Mouse (Mus musculus) kidney, embryonic 15.5 days (tissue): ENCODE measurements at regions not wholly inside any gene's neighbourhood (a gene's known extent, or its start where the extent isn't known, plus 50 kb on each side); places are given as distances from the start of the nearest gene placed in this dataset.

Source experiments
- ATAC-seq: fragments of 200-750 bp; cut with Nextera tagmentation; replicated peaks from 2 replicates; pipeline ENCODE4 v1.8.0; 2017; ENCODE audit warnings: moderate TSS enrichment; ENCODE audit not compliant: low FRiP score
- H3K27ac ChIP-seq: fragments of 300-500 bp; sonication (generic); 2 replicates; pipeline ENCODE4 v1.5.1; 2015; ENCODE audit warnings: mild to moderate bottlenecking, inconsistent platforms
- H3K27me3 ChIP-seq: fragments of 300-500 bp; sonication (generic); 2 replicates; pipeline ENCODE4 v1.6.1; 2015; ENCODE audit warnings: inconsistent platforms
- H3K36me3 ChIP-seq: fragments of 300-500 bp; sonication (generic); 2 replicates; pipeline ENCODE4 v1.6.1; 2015; ENCODE audit warnings: inconsistent platforms
- H3K4me1 ChIP-seq: fragments of 300-500 bp; sonication (generic); 2 replicates; pipeline ENCODE4 v1.6.1; 2015; ENCODE audit warnings: inconsistent platforms
- H3K4me2 ChIP-seq: fragments of 300-500 bp; sonication (generic); 2 replicates; pipeline ENCODE4 v1.6.1; 2015; ENCODE audit warnings: moderate library complexity, mild to moderate bottlenecking, inconsistent platforms
- H3K4me3 ChIP-seq: fragments of 300-500 bp; sonication (generic); replicated peaks from 2 replicates; pipeline ENCODE4 v1.5.1; 2015; ENCODE audit warnings: mild to moderate bottlenecking, inconsistent platforms
- H3K9ac ChIP-seq: fragments of 300-500 bp; sonication (generic); 2 replicates; pipeline ENCODE4 v1.6.1; 2015; ENCODE audit warnings: mild to moderate bottlenecking, inconsistent platforms
- H3K9me3 ChIP-seq: fragments of 300-500 bp; sonication (generic); replicated peaks from 2 replicates; pipeline ENCODE4 v1.6.1; 2016; ENCODE audit warnings: inconsistent platforms
- WGBS: fragments of 180-500 bp; shearing (Covaris S2); methylation state at CpG from one replicate; pipeline ENCODE4 v1.1.7; 2015; ENCODE audit warnings: mixed read lengths; 5-methylcytosine and 5-hydroxymethylcytosine counted together

GRCm38 (mm10) chr5:136628502-136628901 lies 61.2 kb upstream of the Cux1 start:
- Histone ChIP-seq H3K4me2 (no peak overlapping the region), H3K4me3 (no peak overlapping the region), H3K27ac (no peak overlapping the region), H3K27me3 (peaks cover 8% of the 10 kb centered on the region; the same call in 1 of the 2 replicates), H3K9ac (no peak overlapping the region), H3K9me3 (no peaks in the 10 kb centered on the region), H3K4me1 (no peaks in the 10 kb centered on the region), H3K36me3 (no peaks in the 10 kb centered on the region)
- WGBS = 95% methylated on average over 5 of the region's 5 CpGs
- ATAC-seq = no peak

DNA sequence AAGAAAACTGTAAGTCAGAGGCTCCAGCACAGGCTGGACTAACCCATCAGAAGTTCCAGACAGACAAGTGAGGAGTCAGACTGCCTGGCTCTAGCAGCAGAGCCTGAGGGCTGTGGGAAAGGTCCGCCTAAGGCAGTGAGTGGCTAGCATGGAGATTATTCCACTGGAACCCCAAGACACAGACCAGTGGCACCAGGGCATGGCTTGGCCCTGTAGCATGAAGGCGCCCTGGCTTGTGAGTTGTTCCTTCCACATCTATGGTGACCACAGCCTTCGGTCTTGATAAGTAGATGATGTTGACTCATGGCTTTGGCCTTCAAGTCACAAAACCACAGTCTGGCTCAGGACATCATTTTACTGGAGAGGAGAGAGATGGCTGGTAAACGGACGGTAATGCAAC lies 60.7 kb upstream of the Myl10 start:
- WGBS = 84% methylated on average over 5 of the region's 5 CpGs

DNA sequence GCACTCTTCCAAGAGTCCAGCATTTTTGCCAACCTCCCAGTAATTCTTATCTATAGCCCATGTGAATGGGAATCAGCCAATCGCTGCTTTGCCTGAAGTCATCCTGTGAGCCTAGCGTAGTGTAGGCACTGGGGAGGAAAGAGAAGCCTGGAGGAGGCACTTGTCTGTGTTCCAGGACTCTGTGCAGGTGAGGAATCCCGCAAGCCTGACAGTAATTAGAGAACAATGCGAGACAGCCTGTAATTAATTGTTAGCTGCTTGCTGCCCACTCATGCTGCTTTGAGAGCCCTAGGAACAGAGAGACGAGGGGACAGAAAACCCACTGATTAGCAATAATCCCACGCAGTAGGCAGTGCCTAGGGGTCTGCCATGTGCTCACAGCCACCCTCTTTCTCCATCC lies 59.0 kb upstream of the Myl10 start:
- no peaks in the 10 kb centered on the region for H3K27me3 ChIP-seq
- H3K9ac ChIP-seq = no peak overlapping the region
- no peaks in the 10 kb centered on the region for H3K36me3 ChIP-seq
- no peaks in the 10 kb centered on the region for H3K4me1 ChIP-seq
- no peak overlapping the region for H3K4me3 ChIP-seq
- H3K9me3 ChIP-seq = no peaks in the 10 kb centered on the region
- H3K27ac ChIP-seq = no peak overlapping the region
- 60% methylated on average over 6 of the region's 6 CpGs for WGBS
- ATAC-seq = no peak
- H3K4me2 ChIP-seq = no peak overlapping the region

More for the DNA sequence above, 60.7 kb upstream of the Myl10 start:
- Histone ChIP-seq H3K4me3 (no peak overlapping the region), H3K27me3 (no peaks in the 10 kb centered on the region), H3K4me1 (no peaks in the 10 kb centered on the region), H3K9ac (no peak overlapping the region), H3K36me3 (no peaks in the 10 kb centered on the region), H3K9me3 (no peaks in the 10 kb centered on the region), H3K4me2 (no peak overlapping the region), H3K27ac (no peak overlapping the region)
- ATAC-seq = no peak

- no peaks in the 10 kb centered on the region for H3K9me3 ChIP-seq
Measured at GRCm38 (mm10) chr5:136635119-136635518, 57.8 kb upstream of the Myl10 start.

DNA sequence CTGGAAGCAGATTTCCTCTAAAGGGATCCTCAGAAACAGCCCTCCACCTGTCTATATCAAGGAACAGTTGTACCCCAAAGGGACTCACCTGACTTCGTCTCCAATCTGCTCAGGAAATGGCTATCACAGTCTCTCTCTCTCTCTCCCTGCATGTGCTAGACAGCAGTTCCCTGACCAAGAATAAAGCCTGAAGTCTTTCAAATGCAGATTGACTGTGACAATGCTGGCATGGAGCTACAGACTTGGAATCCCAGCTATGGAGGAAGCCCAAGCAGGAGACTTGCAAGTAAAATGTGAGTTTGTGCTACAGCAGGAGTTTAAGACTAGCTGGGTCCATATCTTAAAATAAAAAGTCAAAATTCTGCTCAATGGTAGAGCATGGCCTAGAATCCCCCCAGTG lies 56.5 kb upstream of the Myl10 start:
- Histone ChIP-seq H3K4me3 (no peak overlapping the region), H3K27ac (no peak overlapping the region), H3K9ac (no peak overlapping the region), H3K36me3 (no peaks in the 10 kb centered on the region), H3K27me3 (no peaks in the 10 kb centered on the region), H3K4me2 (no peak overlapping the region), H3K9me3 (no peaks in the 10 kb centered on the region), H3K4me1 (no peaks in the 10 kb centered on the region)
- no peak for ATAC-seq
- 78% methylated on average over 1 of the region's 1 CpGs for WGBS

More at GRCm38 (mm10) chr5:136635119-136635518, 57.8 kb upstream of the Myl10 start:
- H3K4me1 ChIP-seq = no peaks in the 10 kb centered on the region
- H3K27me3 ChIP-seq = no peaks in the 10 kb centered on the region
- H3K9ac ChIP-seq = no peak overlapping the region
- no peak overlapping the region for H3K27ac ChIP-seq
- H3K36me3 ChIP-seq = no peaks in the 10 kb centered on the region
- no peak for ATAC-seq
- WGBS = 85% methylated on average over 2 of the region's 2 CpGs
- no peak overlapping the region for H3K4me2 ChIP-seq
- no peak overlapping the region for H3K4me3 ChIP-seq

DNA sequence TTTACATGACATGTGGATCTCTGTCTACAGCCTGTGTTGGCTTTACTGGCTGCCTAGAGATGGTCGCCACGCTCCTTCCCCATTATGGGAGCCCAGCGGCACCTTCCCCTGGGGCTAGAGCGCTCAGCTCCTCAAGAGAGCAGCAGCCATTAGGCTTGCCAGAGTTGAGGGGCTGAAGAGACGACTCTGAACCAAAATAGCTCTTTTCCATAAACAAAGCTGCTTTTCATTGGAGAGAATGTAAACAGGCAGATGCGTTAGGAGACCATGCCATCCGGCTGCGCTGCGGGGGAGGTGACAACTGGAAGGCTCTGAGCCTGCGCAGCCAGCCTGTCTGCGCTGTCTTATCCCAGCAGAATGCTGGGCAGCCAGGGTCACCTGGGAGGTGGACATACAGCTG lies 55.1 kb upstream of the Myl10 start:
- no peaks in the 10 kb centered on the region for H3K9me3 ChIP-seq
- ATAC-seq = no peak

GRCm38 (mm10) chr5:136640871-136641619 lies 51.9 kb upstream of the Myl10 start:
- Histone ChIP-seq H3K4me1 (no peaks in the 10 kb centered on the region), H3K4me2 (no peak overlapping the region), H3K27me3 (no peaks in the 10 kb centered on the region), H3K27ac (no peak overlapping the region), H3K9me3 (no peaks in the 10 kb centered on the region), H3K36me3 (no peaks in the 10 kb centered on the region), H3K4me3 (no peak overlapping the region), H3K9ac (no peak overlapping the region)
- ATAC-seq = no peak
- WGBS = 82% methylated on average over 5 of the region's 5 CpGs

More for the DNA sequence above, 55.1 kb upstream of the Myl10 start:
- Histone ChIP-seq H3K27ac (no peak overlapping the region), H3K4me1 (no peaks in the 10 kb centered on the region), H3K36me3 (no peaks in the 10 kb centered on the region), H3K4me2 (no peak overlapping the region), H3K4me3 (no peak overlapping the region), H3K27me3 (no peaks in the 10 kb centered on the region), H3K9ac (no peak overlapping the region)
- WGBS = 67% methylated on average over 11 of the region's 11 CpGs

GRCm38 (mm10) chr5:136642208-136642607 lies 50.7 kb upstream of the Myl10 start:
- WGBS = 26% methylated on average over 13 of the region's 13 CpGs
- Histone ChIP-seq H3K9me3 (no peaks in the 10 kb centered on the region), H3K27ac (no peak overlapping the region), H3K4me3 (no peak overlapping the region), H3K4me2 (no peak overlapping the region), H3K27me3 (no peaks in the 10 kb centered on the region), H3K4me1 (no peaks in the 10 kb centered on the region), H3K36me3 (no peaks in the 10 kb centered on the region), H3K9ac (no peak overlapping the region)
- no peak for ATAC-seq
